Mouse (Mus musculus) stomach, embryonic 16.5 days (tissue): ENCODE data around the gene Fhod1. TPM values are rescaled to one million over a fixed set of nuclear protein-coding genes. Genes with fewer than 3 reads are reported as not detected.
A peak's percentile ranks its signal among the peaks of the same experiment; 100 is the strongest.

Source experiments
- ATAC-seq: fragments of 200-750 bp; cut with Nextera tagmentation; 2 replicates; pipeline ENCODE4 v1.8.0; 2017; ENCODE audit warnings: moderate number of reproducible peaks, moderate TSS enrichment; ENCODE audit not compliant: insufficient read depth, low FRiP score
- H3K27ac ChIP-seq: fragments of 300-500 bp; sonication (generic); 2 replicates; pipeline ENCODE4 v1.5.1; 2014; ENCODE audit warnings: low read length
- H3K27me3 ChIP-seq: fragments of 300-500 bp; sonication (generic); 2 replicates; pipeline ENCODE4 v1.6.1; 2014; ENCODE audit warnings: low read length, control low read depth, mixed read lengths; ENCODE audit not compliant: control insufficient read depth, insufficient read depth
- H3K36me3 ChIP-seq: fragments of 300-500 bp; sonication (generic); 2 replicates; pipeline ENCODE4 v1.6.1; 2014; ENCODE audit warnings: low read length; ENCODE audit not compliant: control insufficient read depth, insufficient read depth
- H3K4me1 ChIP-seq: fragments of 300-500 bp; sonication (generic); 2 replicates; pipeline ENCODE4 v1.6.1; 2014; ENCODE audit warnings: low read length, control low read depth, mixed read lengths; ENCODE audit not compliant: control insufficient read depth, insufficient read depth
- H3K4me2 ChIP-seq: fragments of 300-500 bp; sonication (generic); 2 replicates; pipeline ENCODE4 v1.6.1; 2014; ENCODE audit warnings: low read depth, low read length, mixed read lengths
- H3K4me3 ChIP-seq: fragments of 300-500 bp; sonication (generic); replicated peaks from 2 replicates; pipeline ENCODE4 v1.5.1; 2014; ENCODE audit warnings: mild to moderate bottlenecking, low read length
- H3K9ac ChIP-seq: fragments of 300-500 bp; sonication (generic); 2 replicates; pipeline ENCODE4 v1.6.1; 2014; ENCODE audit warnings: low read length
- H3K9me3 ChIP-seq: fragments of 300-500 bp; sonication (generic); replicated peaks from 2 replicates; pipeline ENCODE4 v1.6.1; 2016; ENCODE audit warnings: low read length, control low read depth; ENCODE audit not compliant: control insufficient read depth
- WGBS: fragments of 180-500 bp; shearing (Covaris S2); extraction: QIAGEN DNeasy Blood & Tissue Kit; methylation state at CpG from one replicate; pipeline ENCODE4 v1.1.7; 2014; 5-methylcytosine and 5-hydroxymethylcytosine counted together
- polyA plus RNA-seq: library from polyadenylated mRNA; unstranded; fragments of >200 nt; fragmentation: Nextera tagmentation; extraction: Ambion mirVana; gene quantifications from 2 replicates; pipeline ENCODE4 v1.2.1, GENCODE M21; 2015

The Fhod1 gene
- polyA plus RNA-seq, 1 experiment from 2014 or later = 2.2 TPM

GRCm38 (mm10) chr8:105343791-105344574 is 3.8 kb downstream of the Fhod1 start:
- Histone ChIP-seq H3K4me3 (no peak overlapping the region), H3K4me1 (peaks cover 69% of the 10 kb centered on the region), H3K9ac (peak overlapping the region; percentile 31; the same call in 1 of the 2 replicates), H3K4me2 (peak overlapping the region; percentile 19; the same call in 1 of the 2 replicates), H3K36me3 (no peaks in the 10 kb centered on the region), H3K27ac (peak overlapping the region; percentile 85), H3K27me3 (no peaks in the 10 kb centered on the region), H3K9me3 (no peaks in the 10 kb centered on the region)
- 46% methylated on average over 8 of the region's 8 CpGs for WGBS
- ATAC-seq = no peak

DNA sequence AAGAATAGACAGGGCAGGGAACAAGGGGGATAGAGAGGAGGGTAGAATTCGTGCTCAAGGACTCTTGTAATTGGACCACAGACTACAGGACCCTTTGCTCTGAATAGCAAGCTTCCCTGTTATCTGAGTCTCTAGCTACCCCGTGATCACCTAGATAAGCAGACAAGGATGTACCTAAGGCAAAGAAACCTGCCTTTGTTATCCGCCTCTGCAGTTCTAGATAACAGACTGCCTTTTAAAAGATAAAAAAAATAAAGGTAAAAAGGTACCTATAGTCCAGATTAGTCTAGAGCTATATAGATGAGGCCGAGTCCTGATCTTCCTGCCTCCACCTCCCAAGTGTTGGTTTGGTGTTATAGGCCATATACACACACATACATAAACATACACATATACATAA is 5.0 kb downstream of the Fhod1 start:
- Histone ChIP-seq H3K9ac (no peak overlapping the region), H3K27me3 (no peaks in the 10 kb centered on the region), H3K4me2 (no peak overlapping the region), H3K36me3 (no peaks in the 10 kb centered on the region), H3K9me3 (no peaks in the 10 kb centered on the region), H3K4me3 (no peak overlapping the region), H3K27ac (no peak overlapping the region), H3K4me1 (peaks cover 70% of the 10 kb centered on the region)
- no peak for ATAC-seq
- 67% methylated on average over 4 of the region's 4 CpGs for WGBS

DNA sequence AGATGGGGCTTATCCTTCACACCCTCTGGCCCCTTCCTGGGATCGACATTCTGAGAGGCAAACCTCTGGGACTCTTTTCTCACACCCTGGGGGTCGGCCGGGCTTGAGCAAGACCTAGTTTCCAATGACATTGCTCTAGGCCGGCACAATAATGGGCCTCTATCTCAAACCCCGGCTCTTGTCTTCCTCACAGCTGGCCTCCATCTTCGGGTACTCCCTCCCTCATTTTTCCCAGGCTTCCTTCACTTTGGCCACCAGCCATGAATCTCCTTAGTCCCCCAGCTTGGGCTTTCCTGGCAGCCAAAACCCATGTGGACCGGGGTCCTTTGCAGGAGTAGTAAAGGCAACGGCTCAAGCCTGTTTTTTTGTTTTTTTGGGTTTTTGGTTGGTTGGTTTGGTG is 6.4 kb downstream of the Fhod1 start:
- Histone ChIP-seq H3K9ac (no peak overlapping the region), H3K4me1 (peaks cover 67% of the 10 kb centered on the region), H3K27ac (peak overlapping the region; percentile 72), H3K36me3 (peaks cover 5% of the 10 kb centered on the region), H3K27me3 (no peaks in the 10 kb centered on the region), H3K9me3 (no peaks in the 10 kb centered on the region), H3K4me2 (no peak overlapping the region), H3K4me3 (no peak overlapping the region)
- 0 out of 2 replicates have a peak, but pooled peaks have one; percentile 5 for ATAC-seq
- 31% methylated on average over 8 of the region's 8 CpGs for WGBS

GRCm38 (mm10) chr8:105339886-105340635 is 7.7 kb downstream of the Fhod1 start:
- peaks cover 15% of the 10 kb centered on the region for H3K36me3 ChIP-seq
- no peaks in the 10 kb centered on the region for H3K27me3 ChIP-seq
- ATAC-seq = peak; percentile 62
- 0 out of 2 replicates have a peak overlapping the region, but pooled peaks have one; percentile 32 for H3K9ac ChIP-seq
- H3K9me3 ChIP-seq = no peaks in the 10 kb centered on the region
- H3K4me2 ChIP-seq = no peak overlapping the region
- peak overlapping the region; percentile 72 for H3K27ac ChIP-seq
- H3K4me3 ChIP-seq = no peak overlapping the region
- H3K4me1 ChIP-seq = peaks cover 53% of the 10 kb centered on the region
- 53% methylated on average over 6 of the region's 6 CpGs for WGBS

DNA sequence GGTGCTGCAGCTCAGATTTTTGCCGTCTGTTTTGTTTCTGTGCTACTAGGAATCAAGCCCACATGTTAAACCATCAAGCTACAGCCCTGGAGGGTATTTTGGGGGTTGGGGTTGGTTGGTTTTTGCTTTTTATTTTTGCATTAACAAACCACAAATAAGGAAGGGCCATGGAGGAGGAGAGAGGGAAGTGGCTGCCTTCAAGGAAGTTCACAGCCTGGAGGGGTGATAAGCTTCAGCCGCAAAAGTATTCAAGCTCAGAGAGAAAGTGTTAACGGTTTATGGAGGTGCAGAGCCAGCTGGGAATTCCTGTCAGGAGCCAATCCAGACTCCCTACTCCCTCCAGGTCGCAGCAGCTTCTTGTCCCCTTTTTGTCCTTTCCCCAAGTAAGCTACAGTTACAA is 8.8 kb downstream of the Fhod1 start:
- H3K9me3 ChIP-seq = no peaks in the 10 kb centered on the region
- no peaks in the 10 kb centered on the region for H3K27me3 ChIP-seq
- no peak for ATAC-seq
- H3K27ac ChIP-seq = no peak overlapping the region
- H3K4me3 ChIP-seq = no peak overlapping the region
- H3K36me3 ChIP-seq = peaks cover 26% of the 10 kb centered on the region
- 27% methylated on average over 4 of the region's 4 CpGs for WGBS
- no peak overlapping the region for H3K4me2 ChIP-seq
- H3K4me1 ChIP-seq = peaks cover 43% of the 10 kb centered on the region
- H3K9ac ChIP-seq = no peak overlapping the region

DNA sequence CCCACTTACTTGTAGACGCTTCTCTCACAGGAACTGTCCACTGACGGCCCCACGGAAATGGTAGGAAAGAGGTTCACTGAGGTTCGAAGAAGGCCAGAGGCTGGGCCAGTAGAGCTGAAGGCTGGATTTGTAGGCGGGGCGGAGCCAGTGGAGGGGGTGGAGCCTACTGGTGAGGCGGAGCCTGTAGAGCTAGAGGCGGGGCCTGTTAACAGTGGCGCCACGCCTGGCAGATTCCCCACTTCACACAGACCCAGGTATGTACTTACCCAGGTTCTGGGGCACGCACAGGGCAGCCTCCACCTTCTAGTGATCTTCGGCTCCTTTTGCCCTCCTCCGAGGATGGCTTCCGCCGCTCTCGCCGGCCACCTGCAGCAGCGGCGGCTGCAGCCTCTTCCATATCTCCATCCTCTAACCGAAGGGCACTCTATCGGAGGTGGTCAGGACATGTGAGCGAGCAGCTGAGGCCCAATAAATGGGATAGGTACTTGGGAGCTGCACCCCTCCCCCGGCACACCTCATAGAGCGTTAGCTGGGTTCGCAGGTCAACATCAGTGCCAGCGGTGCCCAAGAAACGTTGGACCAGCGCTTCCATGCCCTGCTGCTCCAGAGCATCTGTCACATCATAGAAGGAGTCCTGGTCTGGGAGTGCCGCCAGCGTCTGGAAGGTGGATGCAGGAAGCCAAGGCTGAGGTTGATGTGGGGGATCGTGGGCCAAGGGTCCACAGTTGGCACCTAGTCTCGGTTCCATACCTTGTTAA is 11.2 kb downstream of the Fhod1 start:
- Histone ChIP-seq H3K27me3 (no peaks in the 10 kb centered on the region), H3K27ac (no peak overlapping the region), H3K9me3 (no peaks in the 10 kb centered on the region), H3K36me3 (peaks cover 27% of the 10 kb centered on the region), H3K4me1 (peaks cover 30% of the 10 kb centered on the region), H3K9ac (no peak overlapping the region), H3K4me3 (no peak overlapping the region), H3K4me2 (no peak overlapping the region)
- whole genome bisulfite sequencing = 70% methylated on average over 32 of the region's 32 CpGs
- ATAC-seq = no peak

DNA sequence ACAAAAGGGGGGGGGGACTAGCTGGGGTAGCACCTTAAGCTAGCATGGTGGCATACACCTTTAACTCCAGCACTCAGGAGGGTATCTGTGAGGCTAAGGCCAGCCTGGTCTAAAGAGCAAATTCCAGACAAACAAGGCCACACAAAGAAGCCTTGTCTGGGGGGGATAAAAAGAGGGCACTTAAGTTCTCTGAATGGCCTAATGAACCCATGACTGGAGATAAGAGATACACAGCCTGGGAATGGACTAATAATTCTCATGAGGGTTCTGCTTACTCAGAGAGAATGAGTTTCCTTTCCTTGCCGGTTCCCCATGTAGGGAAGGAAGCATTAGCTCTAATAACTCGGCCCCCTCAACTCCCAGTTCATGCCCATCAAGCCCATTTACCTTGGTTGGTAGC is 15.2 kb downstream of the Fhod1 start:
- WGBS = 56% methylated on average over 2 of the region's 2 CpGs
- Histone ChIP-seq H3K9me3 (no peaks in the 10 kb centered on the region), H3K4me3 (no peak overlapping the region), H3K27ac (no peak overlapping the region), H3K4me1 (peaks cover under 1% of the 10 kb centered on the region), H3K4me2 (no peak overlapping the region), H3K9ac (no peak overlapping the region), H3K36me3 (peaks cover 57% of the 10 kb centered on the region), H3K27me3 (no peaks in the 10 kb centered on the region)
- peak; percentile 34; the same call in 1 of the 2 replicates for ATAC-seq

GRCm38 (mm10) chr8:105331931-105332330 is 15.8 kb downstream of the Fhod1 start:
- WGBS = 93% methylated on average over 9 of the region's 9 CpGs
- H3K27ac ChIP-seq = no peak overlapping the region

More at GRCm38 (mm10) chr8:105331931-105332330, 15.8 kb downstream of the Fhod1 start:
- no peak for ATAC-seq
- no peaks in the 10 kb centered on the region for H3K27me3 ChIP-seq
- no peaks in the 10 kb centered on the region for H3K9me3 ChIP-seq
- H3K36me3 ChIP-seq = peaks cover 57% of the 10 kb centered on the region
- H3K9ac ChIP-seq = no peak overlapping the region
- H3K4me2 ChIP-seq = no peak overlapping the region
- no peak overlapping the region for H3K4me3 ChIP-seq
- peaks cover 6% of the 10 kb centered on the region for H3K4me1 ChIP-seq
